ENCODE assay signal across 28 mouse cellular contexts in genomic region chr9:106101166-106101565, GRCm38 (mm10). TPM values are rescaled to one million over a fixed set of nuclear protein-coding genes. Genes with fewer than 3 reads are reported as not detected.
DNase-seq lines count a peak whose midpoint lies in the region; ATAC-seq lines count a peak whose summit lies in the region.
"Had no signal": no experiment of that assay in that cellular context is flagged by ENCODE, and none has a peak within 500 bp of the region (broad histone marks: within the 10 kb centered on the region; RNA-seq: fewer than 3 reads in every experiment).

No protein-coding gene starts in this region.

- H3K4me3 ChIP-seq in megakaryocyte, embryonic 14.5 days (replicated peaks), result peak overlapping the region; percentile 10
- no peak overlapping the region for H3K4me3 ChIP-seq in midbrain, embryonic 16.5 days (ENCODE audit: low read depth, low read length)
- no peak overlapping the region for H3K4me3 ChIP-seq in midbrain, embryonic 10.5 days
- H3K4me3 ChIP-seq: embryonic facial prominence, embryonic 12.5 days; embryonic facial prominence, embryonic 15.5 days; forebrain, embryonic 12.5 days; forebrain, embryonic 15.5 days; heart, embryonic 10.5 days; heart, embryonic 13.5 days had no signal

- DNase-seq in midbrain, embryonic 10.5 days (ENCODE audit: low spot score), result no peak
- peak; percentile 65 for DNase-seq in ZHBTc4 (ENCODE audit: low read depth, low spot score)
- no peak for DNase-seq in gastrocnemius, postnatal 25 days
- DNase-seq: adrenal gland, adult 2 months; adrenal gland, postnatal 14 days; cerebellum, adult 11 months; cerebellum, adult 2 months; cerebellum, adult 9-11 months; cerebellum, postnatal 25 days; gastrocnemius, postnatal 10 days; heart, adult 18-20 months; heart, postnatal 14 days; heart, postnatal 4 days had no signal

- no peaks in the 10 kb centered on the region; the same call in 1 of the 2 replicates for H3K9me3 ChIP-seq in megakaryocyte, embryonic 14.5 days
- H3K9me3 ChIP-seq in midbrain, embryonic 16.5 days (replicated peaks; ENCODE audit: control insufficient read depth, low read length, poor library complexity, severe bottlenecking), result no peaks in the 10 kb centered on the region
- H3K9me3 ChIP-seq in midbrain, embryonic 10.5 days (replicated peaks), result no peaks in the 10 kb centered on the region
- H3K9me3 ChIP-seq: embryonic facial prominence, embryonic 15.5 days; forebrain, embryonic 12.5 days; forebrain, embryonic 15.5 days; heart, embryonic 13.5 days had no signal

- H3K36me3 ChIP-seq in megakaryocyte, embryonic 14.5 days (replicated peaks; ENCODE audit: low read length), result no peaks in the 10 kb centered on the region
- no peaks in the 10 kb centered on the region for H3K36me3 ChIP-seq in midbrain, embryonic 16.5 days (ENCODE audit: control insufficient read depth, insufficient read depth, low read length)
- no peaks in the 10 kb centered on the region for H3K36me3 ChIP-seq in midbrain, embryonic 10.5 days
- H3K36me3 ChIP-seq: embryonic facial prominence, embryonic 12.5 days; embryonic facial prominence, embryonic 15.5 days; forebrain, embryonic 12.5 days; forebrain, embryonic 15.5 days; heart, embryonic 10.5 days; heart, embryonic 13.5 days had no signal

- no peak overlapping the region for H3K9ac ChIP-seq in midbrain, embryonic 16.5 days (ENCODE audit: low read depth, low read length)
- H3K9ac ChIP-seq: embryonic facial prominence, embryonic 12.5 days; embryonic facial prominence, embryonic 15.5 days; forebrain, embryonic 12.5 days; forebrain, embryonic 15.5 days; heart, embryonic 13.5 days; hindbrain, embryonic 14.5 days had no signal

- H3K27me3 ChIP-seq in megakaryocyte, embryonic 14.5 days (replicated peaks), result no peaks in the 10 kb centered on the region
- H3K27me3 ChIP-seq in midbrain, embryonic 16.5 days (ENCODE audit: control insufficient read depth, insufficient read depth, low read depth, low read length), result no peaks in the 10 kb centered on the region
- no peaks in the 10 kb centered on the region for H3K27me3 ChIP-seq in midbrain, embryonic 10.5 days (ENCODE audit: low read depth, poor library complexity, severe bottlenecking)
- H3K27me3 ChIP-seq: embryonic facial prominence, embryonic 12.5 days; embryonic facial prominence, embryonic 15.5 days; forebrain, embryonic 12.5 days; forebrain, embryonic 15.5 days; heart, embryonic 13.5 days had no signal

- WGBS in midbrain, embryonic 16.5 days, result 82% methylated on average over 5 of the region's 5 CpGs
- 87% methylated on average over 5 of the region's 5 CpGs for WGBS in midbrain, embryonic 10.5 days

- no peak for ATAC-seq in megakaryocyte, adult 5-6 weeks (ENCODE audit: poor library complexity, severe bottlenecking)
- ATAC-seq in midbrain, embryonic 16.5 days, result no peak
- ATAC-seq: CD4-positive, CD25-positive, alpha-beta regulatory T cell, adult 4 months; forebrain, embryonic 15.5 days; hindbrain, postnatal 0 days; inflammation-experienced regulatory T-cells, adult 6 months had no signal

- no peaks in the 10 kb centered on the region for H3K4me1 ChIP-seq in megakaryocyte, embryonic 14.5 days
- H3K4me1 ChIP-seq in midbrain, embryonic 16.5 days (ENCODE audit: control insufficient read depth, insufficient read depth, low read length), result peaks cover 15% of the 10 kb centered on the region
- H3K4me1 ChIP-seq in midbrain, embryonic 10.5 days, result peaks cover 19% of the 10 kb centered on the region
- H3K4me1 ChIP-seq: embryonic facial prominence, embryonic 15.5 days; forebrain, embryonic 15.5 days; heart, embryonic 10.5 days; heart, embryonic 13.5 days had no signal

- H3K4me2 ChIP-seq in midbrain, embryonic 16.5 days (ENCODE audit: low read length), result no peak overlapping the region
- H3K4me2 ChIP-seq: embryonic facial prominence, embryonic 12.5 days; embryonic facial prominence, embryonic 15.5 days; forebrain, embryonic 12.5 days; forebrain, embryonic 15.5 days; heart, embryonic 13.5 days; hindbrain, embryonic 14.5 days had no signal

- peak overlapping the region; percentile 53 for H3K27ac ChIP-seq in midbrain, embryonic 16.5 days (ENCODE audit: low read length)
- H3K27ac ChIP-seq in midbrain, embryonic 10.5 days (replicated peaks), result no peak overlapping the region
- H3K27ac ChIP-seq: embryonic facial prominence, embryonic 12.5 days; embryonic facial prominence, embryonic 15.5 days; forebrain, embryonic 12.5 days; forebrain, embryonic 15.5 days; heart, embryonic 10.5 days; heart, embryonic 13.5 days; hindbrain, embryonic 14.5 days; hindbrain, postnatal 0 days had no signal

RNA-seq across cellular contexts. Expression of gene Col6a4, which starts 4.6 kb away (rescaled TPM):
- polyA plus RNA-seq in megakaryocyte, embryonic 14.5 days (2012; ENCODE audit: insufficient read depth, low replicate concordance), result not detected in 2 replicates
- not detected in 2 replicates for total RNA-seq in megakaryocyte, adult 5-6 weeks (2015)
- total RNA-seq in megakaryocyte, adult 5-6 weeks (2017), result not detected in 2 replicates
- polyA plus RNA-seq in midbrain, embryonic 16.5 days (2015; fragmentation: Nextera tagmentation; extraction: Ambion mirVana), result 1.8 and 2.2 TPM in 2 replicates
- 0.06 and 0.10 TPM in 2 replicates for polyA plus RNA-seq in midbrain, embryonic 10.5 days (2016; fragmentation: Nextera tagmentation; extraction: Ambion mirVana)
- not detected for total RNA-seq in gastrocnemius, postnatal 25 days (2021)
- total RNA-seq: common myeloid progenitor, adult 5-6 weeks had no signal
- polyA plus RNA-seq: C2C12; CD4-positive, CD25-positive, alpha-beta regulatory T cell, adult 4 months; inflammation-experienced regulatory T-cells, adult 6 months had no signal

RNA-seq across cellular contexts. Expression of gene Glyctk, which starts 56.8 kb away (rescaled TPM):
- 1.1 and 4.1 TPM in 2 replicates for polyA plus RNA-seq in megakaryocyte, embryonic 14.5 days (2012; ENCODE audit: insufficient read depth, low replicate concordance)
- total RNA-seq in megakaryocyte, adult 5-6 weeks (2015), result 0.11 and 0.89 TPM in 2 replicates
- total RNA-seq in megakaryocyte, adult 5-6 weeks (2017), result 0.88 and 1.8 TPM in 2 replicates
- polyA plus RNA-seq in midbrain, embryonic 16.5 days (2015; fragmentation: Nextera tagmentation; extraction: Ambion mirVana), result 3.5 and 3.9 TPM in 2 replicates
- 5.0 and 8.4 TPM in 2 replicates for polyA plus RNA-seq in midbrain, embryonic 10.5 days (2016; fragmentation: Nextera tagmentation; extraction: Ambion mirVana)
- total RNA-seq in gastrocnemius, postnatal 25 days (2021), result under 1 TPM; 0.38 to 0.56 TPM
